In genomic region chr9:59291688-59292492, GRCm38 (mm10) we compare ENCODE assay signal across 8 mouse cellular contexts. TPM values are rescaled to one million over a fixed set of nuclear protein-coding genes. Genes with fewer than 3 reads are reported as not detected.
DNase-seq lines count a peak whose midpoint lies in the region; ATAC-seq lines count a peak whose summit lies in the region.

No protein-coding gene starts in this region.

- ATAC-seq in megakaryocyte, adult 5-6 weeks (ENCODE audit: poor library complexity, severe bottlenecking): no peak
- ATAC-seq in embryonic facial prominence, embryonic 11.5 days (replicated peaks; ENCODE audit: insufficient number of reproducible peaks, low FRiP score, low TSS enrichment, low read depth): peak; percentile 81
- ATAC-seq in intestine, embryonic 14.5 days (replicated peaks; ENCODE audit: low FRiP score, low TSS enrichment, low read depth): peak; percentile 68
- peak; percentile 74 for ATAC-seq in neural tube, embryonic 15.5 days (ENCODE audit: low FRiP score)

- 1% methylated on average over 43 of the region's 50 CpGs for WGBS in embryonic facial prominence, embryonic 11.5 days
- WGBS in intestine, embryonic 14.5 days: 1% methylated on average over 50 of the region's 50 CpGs
- WGBS in neural tube, embryonic 15.5 days: 1% methylated on average over 50 of the region's 50 CpGs

- H3K4me3 ChIP-seq in megakaryocyte, embryonic 14.5 days (replicated peaks): peak overlapping the region; percentile 96
- peak overlapping the region; percentile 96 for H3K4me3 ChIP-seq in embryonic facial prominence, embryonic 11.5 days (ENCODE audit: low read depth, low read length)
- H3K4me3 ChIP-seq in intestine, embryonic 14.5 days (ENCODE audit: low read depth, low read length): peak overlapping the region; percentile 74
- H3K4me3 ChIP-seq in neural tube, embryonic 15.5 days (replicated peaks): peak overlapping the region; percentile 98

- H3K4me2 ChIP-seq in embryonic facial prominence, embryonic 11.5 days (ENCODE audit: low read depth, low read length): peak overlapping the region; percentile 77
- peak overlapping the region; percentile 82 for H3K4me2 ChIP-seq in intestine, embryonic 14.5 days (ENCODE audit: low read length)
- H3K4me2 ChIP-seq in neural tube, embryonic 15.5 days: peak overlapping the region; percentile 72

- peak overlapping the region; percentile 90 for H3K9ac ChIP-seq in embryonic facial prominence, embryonic 11.5 days (replicated peaks; ENCODE audit: low read length)
- peak overlapping the region; percentile 81 for H3K9ac ChIP-seq in intestine, embryonic 14.5 days (ENCODE audit: low read length)
- peak overlapping the region; percentile 97 for H3K9ac ChIP-seq in neural tube, embryonic 15.5 days (replicated peaks)

- peak overlapping the region; percentile 75 for H3K27ac ChIP-seq in embryonic facial prominence, embryonic 11.5 days (replicated peaks; ENCODE audit: low read depth, low read length)
- H3K27ac ChIP-seq in intestine, embryonic 14.5 days (ENCODE audit: low read depth): peak overlapping the region; percentile 91
- H3K27ac ChIP-seq in neural tube, embryonic 15.5 days (replicated peaks): peak overlapping the region; percentile 94

- no peaks in the 10 kb centered on the region for H3K9me3 ChIP-seq in megakaryocyte, embryonic 14.5 days
- no peaks in the 10 kb centered on the region for H3K9me3 ChIP-seq in embryonic facial prominence, embryonic 11.5 days (replicated peaks; ENCODE audit: control insufficient read depth, low read length)
- H3K9me3 ChIP-seq in intestine, embryonic 14.5 days (ENCODE audit: control insufficient read depth, low read length): no peaks in the 10 kb centered on the region
- no peaks in the 10 kb centered on the region for H3K9me3 ChIP-seq in neural tube, embryonic 15.5 days (replicated peaks)

- H3K27me3 ChIP-seq in megakaryocyte, embryonic 14.5 days (replicated peaks): peaks cover 6% of the 10 kb centered on the region
- no peaks in the 10 kb centered on the region for H3K27me3 ChIP-seq in embryonic facial prominence, embryonic 11.5 days (ENCODE audit: control insufficient read depth, insufficient read depth, low read length)
- no peaks in the 10 kb centered on the region for H3K27me3 ChIP-seq in intestine, embryonic 14.5 days (replicated peaks; ENCODE audit: control insufficient read depth, insufficient read depth, low read length)
- H3K27me3 ChIP-seq in neural tube, embryonic 15.5 days (replicated peaks): no peaks in the 10 kb centered on the region

- peaks cover 63% of the 10 kb centered on the region for H3K4me1 ChIP-seq in megakaryocyte, embryonic 14.5 days
- peaks cover 8% of the 10 kb centered on the region for H3K4me1 ChIP-seq in embryonic facial prominence, embryonic 11.5 days (ENCODE audit: control insufficient read depth, insufficient read depth, low read length)
- peaks cover 22% of the 10 kb centered on the region for H3K4me1 ChIP-seq in intestine, embryonic 14.5 days (replicated peaks; ENCODE audit: control insufficient read depth, insufficient read depth, low read length)
- H3K4me1 ChIP-seq in neural tube, embryonic 15.5 days: peaks cover 30% of the 10 kb centered on the region

- H3K36me3 ChIP-seq in megakaryocyte, embryonic 14.5 days (replicated peaks; ENCODE audit: low read length): peaks cover 4% of the 10 kb centered on the region
- H3K36me3 ChIP-seq in embryonic facial prominence, embryonic 11.5 days (replicated peaks; ENCODE audit: control insufficient read depth, insufficient read depth, low read depth, low read length): no peaks in the 10 kb centered on the region
- H3K36me3 ChIP-seq in intestine, embryonic 14.5 days (ENCODE audit: control insufficient read depth, insufficient read depth, low read length): no peaks in the 10 kb centered on the region; the same call in 1 of the 2 replicates
- no peaks in the 10 kb centered on the region for H3K36me3 ChIP-seq in neural tube, embryonic 15.5 days

- peak; percentile 55 for DNase-seq in embryonic facial prominence, embryonic 11.5 days (ENCODE audit: low spot score)
- DNase-seq in intestine, embryonic 14.5 days (ENCODE audit: low spot score): no peak
- DNase-seq in kidney, adult 9 months: no peak
- DNase-seq in thymus, postnatal 14 days: no peak
- no peak for DNase-seq in adrenal gland, adult 2 months

RNA-seq across cellular contexts. Expression of gene Adpgk, which starts 0.5 kb away (rescaled TPM):
- 1.6 and 2.0 TPM in 2 replicates for polyA plus RNA-seq in megakaryocyte, embryonic 14.5 days (2012; ENCODE audit: insufficient read depth, low replicate concordance)
- 199 and 247 TPM in 2 replicates for total RNA-seq in megakaryocyte, adult 5-6 weeks (2015)
- 176 and 232 TPM in 2 replicates for total RNA-seq in megakaryocyte, adult 5-6 weeks (2017)
- 50.7 and 54.7 TPM in 2 replicates for polyA plus RNA-seq in embryonic facial prominence, embryonic 11.5 days (2014; fragmentation: Nextera tagmentation; extraction: Ambion mirVana)
- 37.8 and 40.8 TPM in 2 replicates for polyA plus RNA-seq in intestine, embryonic 14.5 days (2014; fragmentation: Nextera tagmentation; extraction: Ambion mirVana)
- polyA plus RNA-seq in neural tube, embryonic 15.5 days (2015; fragmentation: Nextera tagmentation; extraction: Ambion mirVana): 24.1 and 26.5 TPM in 2 replicates
- 10 to 100 TPM; 28.0 to 28.6 TPM for total RNA-seq in adrenal gland, adult 2 months (2021)
- polyA plus RNA-seq in adrenal gland, adult 2 months (2012; rRNA removed): 25.2 and 25.8 TPM in 2 replicates
